In genomic region chr13:44730939-44731551, GRCm38 (mm10) we compare ENCODE assay signal across 1 mouse cellular context.
A peak's percentile ranks its signal among the peaks of the same experiment; 100 is the strongest.
TF ChIP-seq lines count a peak whose summit lies in the region.

No protein-coding gene starts in this region.

TF ChIP-seq in CH12.LX, 34 proteins besides CTCF, POLR2A, EP300 and RAD21 (continued from another document):
- TF ChIP-seq ZKSCAN1 (IDR thresholded peaks at IDR 0.05; ENCODE audit: borderline replicate concordance, low read depth, low read length) (no peak), CHD2 (IDR thresholded peaks at IDR 0.05; ENCODE audit: low read length) (no peak), JUND (conservative IDR thresholded peaks at IDR 0.05; ENCODE audit: low read depth, low read length) (no peak), KAT2A (IDR thresholded peaks at IDR 0.05; ENCODE audit: insufficient replicate concordance, low read length) (0 out of 2 replicates have a peak, but pooled peaks have one; percentile 11), POLR2AphosphoS2 (IDR thresholded peaks at IDR 0.05; ENCODE audit: low read depth, low read length) (no peak), USF2 (conservative IDR thresholded peaks at IDR 0.05; ENCODE audit: low read depth, low read length) (no peak), SMC3 (IDR thresholded peaks at IDR 0.05; ENCODE audit: low read depth, low read length) (no peak), ETS1 (conservative IDR thresholded peaks at IDR 0.05; ENCODE audit: low read depth, low read length) (0 out of 2 replicates have a peak, but pooled peaks have one; percentile 31), MAZ (IDR thresholded peaks at IDR 0.05; ENCODE audit: low read depth, low read length) (no peak), TCF12 (IDR thresholded peaks at IDR 0.05; ENCODE audit: low read depth, low read length) (peak; percentile 69; the same call in 1 of the 2 replicates), CHD1 (IDR thresholded peaks at IDR 0.05; ENCODE audit: low read depth, low read length) (no peak), GABPA (IDR thresholded peaks at IDR 0.05; ENCODE audit: insufficient replicate concordance, low read depth, low read length) (no peak), UBTF (IDR thresholded peaks at IDR 0.05; ENCODE audit: low read depth, low read length) (no peak; the same call in 1 of the 2 replicates), SIN3A (IDR thresholded peaks at IDR 0.05; ENCODE audit: low read length) (no peak), PAX5 (IDR thresholded peaks at IDR 0.05; ENCODE audit: low read length) (no peak), MYC (IDR thresholded peaks at IDR 0.05; ENCODE audit: low read depth, low read length) (no peak), ZNF384 (IDR thresholded peaks at IDR 0.05; ENCODE audit: low read depth, low read length) (peak; percentile 88), ZC3H11A (IDR thresholded peaks at IDR 0.05; ENCODE audit: low read depth, low read length) (no peak), USF1 (IDR thresholded peaks at IDR 0.05; ENCODE audit: low read depth, low read length) (no peak), ELF1 (IDR thresholded peaks at IDR 0.05; ENCODE audit: low read depth, low read length) (no peak; the same call in 1 of the 2 replicates), MAFK (IDR thresholded peaks at IDR 0.05; ENCODE audit: insufficient replicate concordance, low read length) (no peak), E2F4 (IDR thresholded peaks at IDR 0.05; ENCODE audit: insufficient replicate concordance, low read depth, low read length) (no peak), RCOR1 (conservative IDR thresholded peaks at IDR 0.05; ENCODE audit: low read depth, low read length) (0 out of 2 replicates have a peak, but pooled peaks have one; percentile 5), BHLHE40 (IDR thresholded peaks at IDR 0.05; ENCODE audit: low read depth, low read length) (peak; percentile 78)
